Mouse (Mus musculus) E14TG2a.4 (cell line): ENCODE results near the gene Borcs8.

Experiments used
- CTCF ChIP-seq: conservative IDR thresholded peaks from 2 replicates; pipeline ENCODE4 v1.5.1; 2014; ENCODE audit warnings: low read length
- NANOG ChIP-seq: IDR thresholded peaks from 2 replicates; pipeline ENCODE4 v1.6.1; 2014; ENCODE audit warnings: borderline replicate concordance, low read length, mixed read lengths
- POU5F1 ChIP-seq: IDR thresholded peaks from 2 replicates; pipeline ENCODE4 v1.6.1; 2014; ENCODE audit warnings: low read length, borderline replicate concordance

GRCm38 (mm10) chr8:70188707-70189106 lies 49.4 kb downstream of the Borcs8 start:
- TF ChIP-seq CTCF = no peak
- TF ChIP-seq NANOG = no peak
- TF ChIP-seq POU5F1 = no peak
